Mouse (Mus musculus) liver, adult 2 months (tissue): ENCODE measurements around the gene Fgfr3. TPM values are rescaled to one million over a fixed set of nuclear protein-coding genes. Genes with fewer than 3 reads are reported as not detected.
A peak's percentile ranks its signal among the peaks of the same experiment; 100 is the strongest.

ENCODE experiments used
- DNase-seq: peaks from one replicate; pipeline ENCODE4 v3.0.0-alpha.2; 2011; ENCODE audit warnings: low read depth, low spot score; ENCODE audit errors: extremely low read depth
- H3K27ac ChIP-seq: fragments of 200-500 bp; replicated peaks from 2 replicates; pipeline ENCODE4 v1.5.1; 2012; ENCODE audit warnings: low read depth, mild to moderate bottlenecking, control low read depth, inconsistent platforms, low read length; ENCODE audit not compliant: insufficient read depth
- H3K27me3 ChIP-seq: fragments of 200-500 bp; 2 replicates; pipeline ENCODE4 v1.6.1; 2012; ENCODE audit warnings: mild to moderate bottlenecking, moderate library complexity, low read length, inconsistent platforms; ENCODE audit not compliant: control insufficient read depth, insufficient read depth
- H3K36me3 ChIP-seq: fragments of 200-500 bp; 2 replicates; pipeline ENCODE4 v1.6.1; 2012; ENCODE audit warnings: low read length, inconsistent platforms; ENCODE audit not compliant: control insufficient read depth, insufficient read depth
- H3K4me1 ChIP-seq: fragments of 200-500 bp; 2 replicates; pipeline ENCODE4 v1.6.1; 2011; ENCODE audit warnings: low read length; ENCODE audit not compliant: control insufficient read depth, insufficient read depth
- H3K4me3 ChIP-seq: fragments of 200-500 bp; 2 replicates; pipeline ENCODE4 v1.5.1; 2011; ENCODE audit warnings: low read depth, mild to moderate bottlenecking, control low read depth, low read length, moderate library complexity; ENCODE audit not compliant: insufficient read depth
- H3K79me2 ChIP-seq: fragments of 200-500 bp; 2 replicates; pipeline ENCODE4 v1.6.1; 2012; ENCODE audit warnings: inconsistent platforms, mild to moderate bottlenecking, low read length, moderate library complexity; ENCODE audit not compliant: control insufficient read depth, insufficient read depth
- H3K9ac ChIP-seq: fragments of 200-500 bp; 2 replicates; pipeline ENCODE4 v1.6.1; 2012; ENCODE audit warnings: low read depth, mild to moderate bottlenecking, control low read depth, inconsistent platforms, low read length
- CTCF ChIP-seq: fragments of 200-500 bp; IDR thresholded peaks from 2 replicates; pipeline ENCODE4 v1.5.1; 2011; ENCODE audit warnings: low read depth, low read length, control low read depth
- POLR2A ChIP-seq: fragments of 200-500 bp; IDR thresholded peaks from 2 replicates; pipeline ENCODE4 v1.6.1; 2011; ENCODE audit warnings: low read length, control low read depth; ENCODE audit not compliant: insufficient read depth; ENCODE audit errors: extremely low read depth
- WGBS: fragments of 180-500 bp; shearing (Covaris S2); methylation state at CpG from one replicate; pipeline ENCODE4 v1.1.7; 2018; 5-methylcytosine and 5-hydroxymethylcytosine counted together
- polyA plus RNA-seq: library from polyadenylated mRNA; depleted of rRNA; stranded (reverse); fragments of >200 nt; gene quantifications from 2 replicates; pipeline ENCODE4 v1.2.3, GENCODE M21; 2012
- total RNA-seq: library from RNA; depleted of rRNA; stranded (reverse); fragments of >200 nt; gene quantifications from 2 replicates; pipeline ENCODE4 v1.2.3, GENCODE M21; 2014

The Fgfr3 gene
- total and polyA plus RNA-seq, 2 experiments: 18.9 to 57.0 TPM

DNA sequence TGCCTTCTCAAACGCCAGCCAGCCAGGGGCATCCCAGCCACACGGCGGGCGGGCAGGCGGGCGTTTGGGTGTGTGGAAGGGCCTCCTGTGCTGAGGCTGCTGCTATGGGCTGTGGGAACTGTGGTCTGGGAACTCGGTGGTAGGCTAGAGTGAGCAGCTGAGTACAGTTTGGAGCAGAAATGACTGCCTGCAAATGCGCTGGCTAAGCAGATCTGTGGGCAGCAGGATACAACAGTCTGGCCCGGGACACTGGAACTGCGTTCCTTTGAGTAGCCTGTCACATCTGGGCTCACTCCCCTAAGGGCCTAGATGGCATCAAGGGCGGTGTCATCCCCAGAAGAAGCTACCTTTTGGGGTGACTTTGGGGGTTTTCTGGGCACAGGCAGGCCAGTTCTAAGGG, 19.6 kb upstream of the Fgfr3 start:
- H3K79me2 ChIP-seq: no peaks in the 10 kb centered on the region
- 89% methylated on average over 11 of the region's 11 CpGs for WGBS
- H3K4me1 ChIP-seq: peaks cover 13% of the 10 kb centered on the region
- no peaks in the 10 kb centered on the region for H3K36me3 ChIP-seq
- no peak overlapping the region for H3K4me3 ChIP-seq
- H3K9ac ChIP-seq: no peak overlapping the region
- TF ChIP-seq CTCF: no peak
- no peaks in the 10 kb centered on the region for H3K27me3 ChIP-seq
- no peak for DNase-seq
- H3K27ac ChIP-seq: no peak overlapping the region

DNA sequence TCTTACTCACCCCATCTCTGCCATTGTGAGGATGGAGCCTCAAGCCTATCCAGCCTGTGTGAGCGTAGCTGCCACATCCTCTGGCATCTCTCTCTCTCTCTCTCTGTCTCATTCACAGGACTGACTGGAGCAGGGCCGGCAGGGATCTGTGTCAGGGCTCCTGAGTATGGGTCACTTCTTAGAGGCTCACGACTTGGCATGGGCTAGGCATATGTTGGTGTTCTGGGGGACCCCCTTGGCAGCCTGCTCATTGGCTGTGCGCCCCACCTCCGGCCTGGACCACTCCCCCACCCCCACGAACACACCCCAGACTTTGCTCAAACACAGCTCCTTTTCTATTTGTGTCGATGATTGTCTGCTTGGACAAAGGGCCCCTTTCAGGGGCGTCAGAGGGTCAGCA, 17.5 kb upstream of the Fgfr3 start:
- TF ChIP-seq CTCF: no peak
- 89% methylated on average over 8 of the region's 8 CpGs for WGBS
- Histone ChIP-seq H3K4me1 (peaks cover 14% of the 10 kb centered on the region), H3K9ac (no peak overlapping the region), H3K79me2 (no peaks in the 10 kb centered on the region), H3K4me3 (no peak overlapping the region), H3K27ac (no peak overlapping the region), H3K36me3 (no peaks in the 10 kb centered on the region), H3K27me3 (no peaks in the 10 kb centered on the region)
- DNase-seq: no peak

DNA sequence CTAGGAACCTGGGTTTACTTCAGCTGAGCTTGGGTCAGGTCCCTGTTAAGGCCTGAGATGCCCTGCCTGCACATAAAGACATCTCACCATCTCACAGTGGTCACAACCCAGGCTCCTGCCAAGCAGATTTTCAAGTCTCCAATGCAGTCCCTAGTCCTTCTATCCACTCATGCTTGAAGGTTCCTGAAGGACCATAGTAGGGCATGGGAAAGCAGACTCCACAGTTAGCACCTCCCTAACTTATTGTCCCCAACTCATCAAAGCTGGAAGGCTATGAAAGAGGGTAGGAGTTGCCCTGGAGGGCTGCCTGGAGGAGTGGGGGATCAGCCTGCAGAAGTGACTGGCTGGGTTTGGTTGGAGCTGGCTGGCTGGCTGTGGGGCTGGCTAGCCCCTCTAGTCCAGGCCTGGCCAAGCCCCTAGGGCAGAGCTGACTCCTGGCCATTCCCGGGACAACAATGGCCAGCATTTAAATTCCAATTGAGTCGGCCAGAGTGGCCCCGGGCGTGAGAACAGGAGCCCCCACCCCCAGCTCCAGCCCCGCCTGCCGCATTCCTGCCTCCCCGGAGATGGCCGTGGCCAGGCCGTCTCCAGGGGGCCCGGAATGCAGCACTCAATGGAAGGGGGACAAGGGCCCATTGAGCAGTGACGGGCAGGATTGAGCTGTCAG, 16.4 kb upstream of the Fgfr3 start:
- no peak overlapping the region for H3K4me3 ChIP-seq
- TF ChIP-seq CTCF: no peak
- no peak for TF ChIP-seq POLR2A
- no peak overlapping the region for H3K27ac ChIP-seq
- H3K4me1 ChIP-seq: peaks cover 14% of the 10 kb centered on the region
- no peaks in the 10 kb centered on the region for H3K27me3 ChIP-seq
- H3K36me3 ChIP-seq: no peaks in the 10 kb centered on the region
- no peaks in the 10 kb centered on the region for H3K79me2 ChIP-seq
- DNase-seq: no peak
- no peak overlapping the region for H3K9ac ChIP-seq
- WGBS: 84% methylated on average over 11 of the region's 11 CpGs

DNA sequence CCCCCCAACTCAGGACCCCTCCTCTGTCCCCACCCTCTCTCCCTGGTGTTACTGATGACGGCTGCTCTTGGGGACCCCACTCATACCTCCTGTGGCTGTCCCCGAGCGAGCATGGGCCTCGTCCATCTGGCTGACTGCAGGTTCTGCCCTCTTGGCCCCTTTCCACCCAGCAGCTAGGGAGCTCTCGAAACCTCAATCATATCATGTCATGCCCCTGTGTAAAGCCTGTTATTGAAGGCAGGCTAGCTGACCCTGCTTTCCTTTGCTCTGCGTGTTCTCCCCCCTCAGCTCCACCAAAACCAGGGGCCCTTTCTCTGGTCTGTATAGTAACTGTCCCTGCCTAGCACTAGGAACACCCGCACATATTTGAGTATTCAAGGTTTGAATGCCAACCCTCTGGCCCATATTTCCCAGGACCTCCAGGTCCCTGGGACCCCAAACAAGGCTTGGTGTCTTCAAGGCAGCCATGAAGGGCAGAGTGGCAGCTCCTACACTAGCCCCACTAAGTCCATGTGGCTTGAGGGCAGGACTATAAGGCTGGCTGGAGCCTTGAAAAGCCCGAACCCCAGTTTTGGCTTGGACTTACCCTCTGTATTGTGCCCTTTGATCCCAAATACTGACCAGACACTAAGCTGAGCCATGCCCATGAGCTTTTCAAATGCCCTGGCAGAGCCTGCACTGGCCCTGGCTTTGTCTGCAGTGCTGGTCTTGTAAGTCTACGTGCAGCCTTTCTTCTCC, 15.7 kb upstream of the Fgfr3 start:
- H3K36me3 ChIP-seq: no peaks in the 10 kb centered on the region
- peak; percentile 96 for DNase-seq
- H3K27ac ChIP-seq: peak overlapping the region; percentile 85
- H3K4me1 ChIP-seq: peaks cover 14% of the 10 kb centered on the region
- H3K27me3 ChIP-seq: no peaks in the 10 kb centered on the region
- peak overlapping the region; percentile 10; the same call in 1 of the 2 replicates for H3K9ac ChIP-seq
- WGBS: 29% methylated on average over 9 of the region's 9 CpGs
- no peak overlapping the region for H3K4me3 ChIP-seq
- TF ChIP-seq POLR2A (no peak), CTCF (no peak)
- no peaks in the 10 kb centered on the region for H3K79me2 ChIP-seq

DNA sequence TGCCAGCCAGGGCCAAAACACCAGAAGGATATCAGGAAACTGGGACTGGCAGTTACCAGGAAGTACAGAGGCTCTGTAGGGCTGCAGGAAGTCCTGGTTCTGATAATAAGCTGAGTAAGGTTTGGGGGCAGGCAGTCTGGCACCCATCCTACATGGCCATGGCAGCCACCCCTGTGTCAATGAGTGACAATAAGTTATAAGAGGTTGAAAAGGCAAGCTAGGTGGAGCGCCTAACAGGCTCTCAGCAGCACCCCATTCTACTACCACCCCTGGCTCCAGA, 15.2 kb upstream of the Fgfr3 start:
- no peak for TF ChIP-seq CTCF
- TF ChIP-seq POLR2A: no peak
- no peaks in the 10 kb centered on the region for H3K36me3 ChIP-seq
- H3K9ac ChIP-seq: no peak overlapping the region
- H3K4me1 ChIP-seq: peaks cover 14% of the 10 kb centered on the region
- no peaks in the 10 kb centered on the region for H3K27me3 ChIP-seq
- no peak overlapping the region for H3K4me3 ChIP-seq
- H3K79me2 ChIP-seq: no peaks in the 10 kb centered on the region
- no peak for DNase-seq
- H3K27ac ChIP-seq: peak overlapping the region; percentile 66
- 21% methylated on average over 1 of the region's 1 CpGs for WGBS

DNA sequence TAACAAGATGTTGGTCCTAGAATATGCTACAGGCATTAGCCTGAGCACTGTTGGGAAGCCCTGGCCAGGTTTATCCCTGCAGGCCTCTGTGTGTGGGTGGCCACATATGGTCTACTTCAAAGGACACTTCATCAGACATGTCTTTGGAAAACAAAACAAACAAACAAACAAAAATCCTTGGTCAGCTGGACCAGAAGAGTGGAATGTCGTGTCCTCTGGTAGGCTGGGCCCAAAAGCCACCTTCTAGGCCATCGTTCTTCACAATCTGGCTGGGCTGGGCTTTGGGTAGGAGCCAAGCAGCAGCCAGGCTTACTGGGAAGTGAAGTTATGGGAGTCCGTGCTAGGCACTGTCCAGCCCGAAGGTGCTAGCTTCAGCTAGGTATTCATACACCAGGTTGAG, 14.3 kb upstream of the Fgfr3 start:
- no peak overlapping the region for H3K9ac ChIP-seq
- DNase-seq: peak; percentile 17
- no peak overlapping the region for H3K4me3 ChIP-seq
- H3K36me3 ChIP-seq: no peaks in the 10 kb centered on the region
- peaks cover 14% of the 10 kb centered on the region for H3K4me1 ChIP-seq
- WGBS: 27% methylated on average over 4 of the region's 4 CpGs
- H3K27me3 ChIP-seq: no peaks in the 10 kb centered on the region
- no peaks in the 10 kb centered on the region for H3K79me2 ChIP-seq
- H3K27ac ChIP-seq: peak overlapping the region; percentile 66; the same call in 1 of the 2 replicates
- TF ChIP-seq CTCF (no peak), POLR2A (no peak)
